Mouse (Mus musculus): ENCODE results near the gene Tshz2.

The Tshz2 gene

DNA sequence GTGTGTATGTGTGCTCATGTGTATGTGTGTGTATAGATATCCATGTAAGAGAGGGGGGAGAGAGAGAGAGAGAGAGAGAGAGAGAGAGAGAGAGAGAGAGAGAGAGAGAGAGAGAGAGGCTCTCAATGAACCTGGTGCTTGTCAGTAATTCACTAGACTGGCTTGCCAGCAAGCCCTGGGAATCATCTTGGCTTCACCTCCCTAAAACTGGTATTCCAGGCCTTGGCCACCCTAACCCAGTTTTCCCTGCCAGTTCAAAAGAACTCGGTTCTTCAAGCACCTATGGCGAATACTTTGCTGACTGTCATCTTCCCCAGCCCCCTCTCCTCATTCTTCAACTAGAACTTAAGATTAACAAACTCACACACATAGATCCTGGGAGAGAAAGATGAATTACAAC lies 294.6 kb downstream of the Tshz2 start:
- in situ Hi-C loops (cut with MboI; ENCODE audit: low sequenced_read_pairs) = no loop called here

DNA sequence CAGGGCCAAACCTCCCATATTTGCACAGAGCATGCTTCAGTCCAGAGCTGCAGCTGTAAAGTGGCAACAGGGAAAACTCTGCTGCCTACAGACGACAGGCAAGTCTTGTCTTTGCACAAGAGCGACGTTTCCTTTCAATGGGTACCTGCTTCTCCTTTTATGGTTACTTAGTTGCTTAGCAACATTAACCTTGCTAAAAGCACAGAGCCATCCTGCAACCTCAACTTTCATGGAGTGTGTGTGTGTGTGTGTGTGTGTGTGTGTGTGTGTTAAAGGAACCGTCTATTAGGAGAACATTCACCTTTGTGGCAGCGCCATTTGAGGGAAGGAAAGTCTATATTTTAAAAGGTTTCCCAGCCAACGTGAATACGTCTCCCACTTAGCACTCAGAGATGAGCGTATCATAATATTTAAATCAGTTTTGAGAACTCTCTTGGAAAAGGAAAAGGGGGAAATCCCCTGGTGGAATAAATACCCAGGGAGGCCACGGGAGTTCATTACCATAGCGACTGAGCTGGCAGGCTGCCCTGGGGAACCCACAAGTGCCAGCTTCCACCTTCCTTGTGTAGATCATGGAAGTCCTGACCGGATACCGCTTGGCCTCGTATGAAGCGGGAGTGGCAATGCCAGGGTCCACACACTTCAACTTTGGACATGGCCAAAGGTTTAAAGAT lies 295.8 kb downstream of the Tshz2 start:
- in situ Hi-C loops (cut with MboI; ENCODE audit: low sequenced_read_pairs) = no loop called here

DNA sequence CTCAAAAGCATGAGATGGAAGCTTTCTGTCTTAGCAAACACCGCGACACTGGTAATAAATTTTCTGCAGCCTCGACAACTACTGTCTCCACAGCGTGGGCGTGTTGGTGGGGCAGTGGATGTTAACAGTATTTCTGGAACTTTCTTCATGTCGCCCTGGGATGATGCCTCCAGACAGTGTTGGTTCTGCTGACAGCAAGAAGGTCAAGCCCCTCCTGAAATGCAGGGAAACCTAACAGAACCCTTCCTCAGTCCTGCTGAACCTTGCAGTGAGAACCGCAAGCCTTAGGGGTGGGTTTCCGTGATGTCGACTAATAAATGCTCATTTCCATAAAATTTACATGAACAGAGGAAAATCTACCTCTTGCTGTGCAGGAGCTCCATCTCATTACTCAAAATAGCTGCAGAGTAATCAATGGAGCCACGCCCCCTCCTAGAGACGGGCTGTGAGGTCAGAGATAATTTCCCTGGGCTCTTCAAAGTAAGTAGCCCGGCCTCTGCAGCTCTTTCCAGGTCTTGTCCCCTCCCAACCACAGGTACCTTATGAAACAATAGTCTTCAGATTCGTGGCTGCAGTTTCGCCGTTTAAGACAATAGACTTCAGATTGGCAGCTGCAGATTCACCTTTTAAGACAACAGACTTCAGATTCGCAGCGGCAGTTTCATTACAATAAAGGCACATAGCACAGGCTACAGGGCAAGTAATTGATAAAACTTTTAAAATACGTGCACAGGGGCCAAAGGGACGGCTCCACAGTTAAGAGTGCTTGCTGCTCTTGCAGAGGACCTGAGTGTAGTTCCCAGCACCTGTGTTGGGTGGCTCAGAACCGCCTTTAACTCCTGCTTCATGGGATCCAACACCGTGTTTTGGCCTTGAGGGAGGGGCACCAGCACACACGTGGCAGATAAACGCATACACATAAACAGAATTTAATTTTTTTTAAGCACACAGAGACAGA lies 297.0 kb downstream of the Tshz2 start:
- in situ Hi-C loops (cut with MboI; ENCODE audit: low sequenced_read_pairs) = no loop called here

DNA sequence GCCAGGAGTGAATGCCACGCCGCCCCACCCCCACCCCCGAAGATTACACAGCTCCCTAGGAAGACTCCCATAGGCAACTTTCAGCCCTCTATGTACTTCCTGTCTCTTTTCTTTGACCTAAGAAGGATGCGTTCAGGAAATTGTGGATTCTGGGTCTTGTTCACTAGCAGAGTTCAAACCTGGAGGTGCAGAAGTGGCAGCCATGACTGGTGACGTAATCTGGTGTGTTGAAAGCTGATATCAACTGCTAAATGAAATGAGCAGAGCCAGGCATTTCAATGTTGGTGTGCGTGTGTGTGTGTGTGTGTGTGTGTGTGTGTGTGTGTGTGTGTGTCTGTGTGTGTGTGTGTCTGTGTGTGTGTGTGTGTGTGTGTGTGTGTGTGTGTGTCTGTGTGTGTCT lies 302.8 kb downstream of the Tshz2 start:
- in situ Hi-C loops (cut with MboI; ENCODE audit: low sequenced_read_pairs) = no loop called here

DNA sequence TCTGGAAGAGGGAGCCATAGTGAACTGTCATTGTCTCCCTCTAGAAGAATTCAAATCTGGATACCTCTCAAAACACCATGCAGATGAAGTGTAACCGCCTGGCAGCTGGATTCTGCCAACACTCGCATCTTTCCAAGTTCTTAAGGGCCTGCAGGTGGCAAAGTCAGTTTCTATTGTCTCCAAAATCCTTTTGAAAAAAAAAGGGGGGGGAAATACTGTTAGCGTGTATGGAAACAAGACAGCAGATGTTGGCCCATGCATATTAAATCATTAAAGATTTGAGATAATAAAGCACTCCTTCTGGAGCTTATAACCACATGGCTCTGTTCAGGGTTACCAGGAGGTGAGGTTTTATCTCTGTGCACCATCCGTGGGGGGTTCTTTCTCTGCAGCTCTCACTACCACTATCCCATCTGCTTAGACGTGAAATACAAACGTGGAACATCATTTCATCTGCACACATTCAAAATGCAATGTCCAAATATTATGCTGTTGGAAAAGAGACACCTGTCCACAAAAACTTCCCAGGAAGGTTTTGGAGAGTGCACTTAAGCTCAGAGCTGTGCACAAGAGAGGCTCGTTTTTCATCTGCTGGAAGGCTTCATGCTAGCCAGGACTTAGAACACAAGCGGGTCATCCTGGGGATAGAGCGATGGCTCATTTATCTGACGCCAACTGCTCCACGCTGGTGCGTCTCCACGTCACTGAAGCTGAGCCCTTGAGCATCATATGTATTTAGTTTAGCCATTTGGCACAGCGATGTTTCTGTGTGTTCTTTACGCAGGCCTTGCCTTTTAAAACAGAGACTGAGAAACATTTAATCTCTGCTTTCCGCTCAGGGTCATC lies 307.7 kb downstream of the Tshz2 start:
- in situ Hi-C loops (cut with MboI; ENCODE audit: low sequenced_read_pairs) = no loop called here

DNA sequence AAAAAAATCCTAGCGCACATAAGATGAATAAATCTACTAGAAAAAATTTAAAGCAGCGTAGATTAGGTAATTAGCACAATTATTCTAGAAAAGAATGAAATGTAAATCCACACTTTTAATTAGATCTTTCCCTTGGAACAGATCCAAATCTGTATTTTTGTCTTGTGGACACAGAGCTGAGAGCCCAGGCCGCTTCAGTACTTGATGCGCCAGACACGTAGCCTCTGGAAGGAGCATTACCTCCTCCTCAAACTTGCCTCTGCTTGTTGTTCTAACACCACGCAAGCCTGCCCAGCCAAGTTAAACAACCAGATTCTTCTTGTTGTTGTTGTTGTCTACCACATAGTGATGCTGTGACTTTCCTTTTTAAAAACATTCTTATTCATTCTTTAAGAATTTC lies 310.9 kb downstream of the Tshz2 start:
- in situ Hi-C loops (cut with MboI; ENCODE audit: low sequenced_read_pairs) = no loop called here

DNA sequence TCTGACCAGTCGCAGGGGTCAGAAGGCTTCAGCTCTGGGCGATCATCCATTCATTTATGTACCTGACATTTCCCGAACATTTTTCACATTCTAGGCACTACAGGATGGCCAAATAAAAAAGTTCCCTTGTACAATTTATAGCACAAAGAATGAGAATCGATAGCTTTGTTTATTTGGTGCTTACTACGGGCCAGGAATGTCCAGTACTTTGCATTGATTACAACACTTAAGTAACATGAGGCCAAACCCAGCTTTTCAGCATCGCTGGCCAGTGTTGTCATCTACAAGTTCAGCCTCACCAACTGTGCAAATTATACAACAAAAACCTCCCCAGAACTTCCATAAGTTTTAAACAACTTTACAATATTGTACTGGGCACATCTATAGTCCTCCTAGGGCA lies 315.3 kb downstream of the Tshz2 start:
- in situ Hi-C loops (cut with MboI; ENCODE audit: low sequenced_read_pairs) = no loop called here

DNA sequence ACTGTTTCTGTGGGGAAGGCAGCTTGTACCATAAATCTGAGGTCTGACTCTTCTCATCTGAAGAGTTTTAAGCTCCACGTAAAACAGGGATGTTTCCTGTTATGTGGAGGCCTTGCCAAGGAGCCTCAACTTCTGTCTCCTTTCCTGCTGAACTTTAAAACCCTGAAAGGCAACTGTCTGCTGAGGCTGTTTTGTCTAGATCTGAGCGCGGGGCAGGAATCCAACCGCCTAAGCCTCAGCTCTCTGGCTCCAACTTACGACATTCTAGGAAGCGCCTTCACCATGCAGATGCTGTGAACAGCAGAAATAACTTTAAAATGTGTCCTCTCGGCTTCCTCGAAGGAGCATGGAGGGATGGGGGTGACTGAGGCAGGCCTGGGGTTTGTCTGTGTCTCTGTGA lies 318.2 kb downstream of the Tshz2 start:
- in situ Hi-C loops (cut with MboI; ENCODE audit: low sequenced_read_pairs) = no loop called here

DNA sequence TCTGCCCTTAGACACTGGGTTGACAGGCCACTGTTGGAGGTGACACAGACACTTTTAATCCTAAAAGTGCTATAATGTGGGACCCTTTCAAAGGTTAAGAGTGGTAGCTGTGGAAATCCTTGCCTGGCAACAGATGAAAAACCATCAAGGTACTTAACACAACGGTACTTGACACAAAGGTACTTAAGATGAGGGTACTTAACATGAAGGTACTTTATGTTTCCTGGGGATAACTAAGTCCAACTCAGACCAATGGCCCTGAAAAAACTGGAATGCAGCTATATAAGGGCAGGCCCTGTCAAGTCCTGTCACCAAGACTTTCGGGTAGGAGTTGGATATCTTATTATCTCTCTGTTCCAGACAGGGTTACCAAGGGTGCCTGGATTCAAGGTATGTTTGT lies 320.2 kb downstream of the Tshz2 start:
- in situ Hi-C loops (cut with MboI; ENCODE audit: low sequenced_read_pairs) = no loop called here

DNA sequence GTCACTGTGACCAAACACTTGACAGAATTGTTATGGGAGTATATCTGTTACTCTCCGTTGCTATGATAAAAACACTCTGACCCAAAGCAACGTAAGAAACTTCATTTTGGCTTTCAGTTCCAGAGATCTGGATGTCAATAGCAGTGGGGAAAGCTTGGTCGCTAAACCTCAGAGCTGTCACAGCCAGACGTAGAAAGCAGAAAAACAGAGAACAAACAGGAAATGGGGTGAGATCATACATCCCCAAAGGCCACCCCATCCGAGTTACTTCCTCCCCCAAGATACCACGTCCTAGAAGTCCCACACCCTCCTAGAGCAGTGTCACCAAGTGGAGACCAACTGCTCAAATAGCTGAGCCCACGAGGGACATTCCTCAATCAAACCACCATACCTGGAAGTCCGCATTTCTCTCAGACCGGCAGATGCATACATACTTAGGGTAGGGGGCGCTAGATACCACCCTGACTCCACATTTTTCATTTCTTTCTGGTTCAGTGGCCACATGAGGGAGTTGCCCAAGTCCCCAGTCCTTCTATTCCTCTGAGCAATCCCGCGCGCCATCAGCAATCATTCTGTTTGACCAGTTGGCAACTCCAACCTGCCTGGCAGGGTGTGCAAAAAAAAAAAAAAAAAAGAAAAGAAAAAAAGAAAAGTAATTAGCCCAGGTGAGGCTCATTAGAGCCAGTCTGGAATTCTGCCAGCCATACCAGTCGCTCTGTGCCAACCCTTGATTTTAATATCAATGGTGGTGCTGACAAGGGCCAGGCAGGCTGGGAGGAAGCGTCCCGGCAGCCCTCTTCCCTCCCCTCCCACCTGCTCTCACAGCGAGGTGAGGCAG lies 326.1 kb downstream of the Tshz2 start:
- in situ Hi-C loops (cut with MboI; ENCODE audit: low sequenced_read_pairs) = no loop called here

DNA sequence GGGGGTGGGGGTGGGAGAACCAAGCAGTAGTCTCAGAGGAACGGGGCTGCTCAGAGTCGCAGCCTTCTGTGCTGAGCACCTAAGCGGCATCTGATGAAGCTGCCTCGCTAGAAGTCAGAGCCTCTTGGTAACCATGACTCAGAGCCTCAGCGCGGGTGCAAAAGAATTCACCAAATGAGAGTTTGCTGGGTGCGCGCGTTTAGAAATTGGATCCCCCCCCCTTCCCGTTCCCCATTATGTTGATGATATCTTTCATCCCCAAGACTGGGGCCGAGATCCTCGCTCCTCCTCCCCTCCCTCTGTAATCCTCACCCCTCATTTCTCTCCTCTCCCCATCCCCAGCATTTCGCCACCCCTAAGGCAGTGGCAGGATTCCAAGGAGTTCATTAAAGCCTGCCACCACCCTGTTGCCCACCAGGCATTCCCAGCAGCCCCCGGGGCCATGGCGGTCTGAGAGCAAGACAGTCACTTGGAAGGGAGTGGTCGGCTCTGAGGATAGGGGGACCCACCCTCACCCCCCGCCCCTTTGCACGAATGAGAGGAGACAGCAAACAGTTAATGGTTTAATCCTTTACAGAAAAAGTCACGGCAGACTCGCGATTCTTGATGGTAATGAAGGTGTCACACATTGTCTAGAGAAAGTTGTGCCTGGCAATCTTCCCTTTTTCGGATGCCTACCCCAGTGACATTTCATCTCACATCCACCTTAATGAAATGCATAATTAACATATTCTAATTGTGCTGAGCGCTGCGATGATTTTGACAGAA lies 328.8 kb downstream of the Tshz2 start:
- in situ Hi-C loops (cut with MboI; ENCODE audit: low sequenced_read_pairs) = no loop called here

DNA sequence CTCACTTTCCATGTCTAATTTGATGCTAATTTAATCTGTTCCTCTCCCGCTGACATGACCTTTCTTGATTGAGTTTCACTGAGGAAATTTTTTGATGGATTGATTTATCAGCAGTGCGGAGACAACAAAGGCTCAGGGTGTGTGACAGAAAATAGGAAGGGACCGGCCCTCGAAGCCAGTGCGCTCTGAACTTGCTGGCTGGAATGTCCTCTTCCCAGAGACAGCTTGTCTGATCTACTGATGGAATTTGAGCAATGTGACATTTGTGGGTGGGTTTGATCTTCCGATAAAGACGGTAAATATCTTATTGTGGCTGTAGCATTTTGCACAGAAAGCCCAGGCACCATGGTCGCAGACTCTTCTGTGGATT lies 329.4 kb downstream of the Tshz2 start:
- in situ Hi-C loops (cut with MboI; ENCODE audit: low sequenced_read_pairs) = no loop called here

DNA sequence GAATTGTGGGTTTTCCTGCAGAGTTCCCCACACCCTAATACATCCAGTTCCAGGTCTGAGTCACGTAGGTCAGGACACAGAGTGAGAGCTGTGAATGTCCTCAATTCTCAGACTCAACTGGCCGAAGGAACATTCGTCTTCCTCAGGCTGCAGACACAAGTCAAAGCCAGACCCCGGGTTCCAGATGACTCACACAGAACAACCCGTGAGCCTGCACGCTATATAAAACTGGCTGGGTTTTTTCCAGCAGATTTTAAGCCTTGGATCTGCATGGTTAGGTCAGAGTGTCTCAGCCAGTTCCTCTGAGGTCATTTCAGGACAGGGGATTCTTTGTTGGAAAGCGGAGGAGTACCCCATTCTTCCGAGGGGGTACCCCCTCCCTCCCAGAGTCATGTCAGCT lies 330.0 kb downstream of the Tshz2 start:
- in situ Hi-C loops (cut with MboI; ENCODE audit: low sequenced_read_pairs) = no loop called here

DNA sequence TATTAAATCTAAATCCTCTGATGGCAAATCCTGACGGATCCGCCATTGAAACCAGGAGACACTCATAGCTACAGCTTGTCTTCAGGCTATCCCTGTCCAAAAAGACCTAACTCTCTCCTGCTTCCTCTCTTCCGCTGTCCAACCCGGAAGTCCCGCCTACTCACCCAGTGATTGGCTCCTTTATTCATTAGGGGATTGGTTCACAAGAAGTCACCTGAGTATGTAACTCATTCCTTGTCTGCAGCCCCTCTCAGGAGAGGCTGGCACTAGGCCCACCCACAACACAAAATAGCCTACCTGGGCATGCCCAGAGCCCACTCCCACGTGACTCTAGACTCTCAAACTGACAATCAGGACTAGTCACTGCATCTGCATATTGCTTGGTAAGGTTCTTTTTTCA lies 337.7 kb downstream of the Tshz2 start:
- in situ Hi-C loops (cut with MboI; ENCODE audit: low sequenced_read_pairs) = no loop called here

DNA sequence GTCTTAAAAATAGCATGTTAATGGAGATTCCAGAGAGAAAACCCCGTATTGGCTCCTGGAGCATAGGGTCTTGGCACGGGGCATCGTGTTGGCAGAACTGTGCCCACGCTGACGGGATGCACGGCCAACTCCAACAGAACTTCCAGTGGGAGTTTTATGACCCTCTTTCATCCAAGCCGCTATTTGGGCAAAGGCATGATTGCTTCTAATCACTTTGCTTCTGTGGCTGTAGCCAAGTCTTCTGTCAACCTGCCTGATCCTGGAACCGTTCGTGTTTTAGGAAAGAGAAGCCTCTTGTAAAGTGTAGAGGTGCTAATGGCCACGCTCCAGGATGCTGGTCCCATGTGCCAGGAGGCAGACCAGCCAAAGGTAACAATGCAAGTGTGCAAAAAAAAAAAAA lies 350.1 kb downstream of the Tshz2 start:
- in situ Hi-C loops (cut with MboI; ENCODE audit: low sequenced_read_pairs) = no loop called here

DNA sequence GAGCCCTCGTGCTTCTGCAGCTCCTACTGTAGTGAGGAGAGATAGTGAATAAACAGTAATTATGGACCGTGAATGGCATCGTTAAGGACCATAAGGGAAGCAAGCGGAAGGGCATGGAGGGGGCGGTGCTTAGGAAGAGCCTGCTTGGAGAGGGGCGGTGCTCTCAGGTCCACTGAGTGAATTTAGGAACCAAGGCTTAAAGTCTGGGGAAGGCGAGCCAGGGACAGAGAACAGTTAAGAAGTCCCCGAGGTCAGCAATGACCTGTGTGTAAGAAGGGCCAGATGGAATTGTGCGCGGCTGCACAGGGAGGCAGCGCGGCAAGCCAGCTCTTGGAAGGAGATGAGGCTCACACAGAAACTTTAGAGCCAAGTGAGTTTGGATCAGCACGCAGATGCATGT lies 354.4 kb downstream of the Tshz2 start:
- in situ Hi-C loops (cut with MboI; ENCODE audit: low sequenced_read_pairs) = no loop called here

DNA sequence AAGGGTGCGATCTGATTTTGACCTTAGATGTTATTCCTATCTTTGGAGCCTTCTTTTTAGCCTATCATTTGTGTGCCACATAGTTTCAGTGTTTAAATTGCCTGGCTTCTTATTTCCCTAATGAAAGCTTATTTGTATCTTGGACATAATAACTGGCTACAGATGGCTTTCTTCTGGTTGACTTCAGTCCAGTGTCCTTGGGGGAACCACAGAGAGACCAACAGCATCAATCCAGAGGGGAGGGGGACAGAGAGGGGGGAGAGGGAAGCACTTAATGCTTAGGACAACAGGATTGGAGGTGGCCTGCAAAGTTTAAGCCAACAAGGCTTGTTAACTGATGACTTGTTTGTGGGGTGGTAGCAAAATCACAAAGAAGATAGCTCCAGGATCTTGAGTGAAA lies 356.4 kb downstream of the Tshz2 start:
- in situ Hi-C loops (cut with MboI; ENCODE audit: low sequenced_read_pairs) = no loop called here

DNA sequence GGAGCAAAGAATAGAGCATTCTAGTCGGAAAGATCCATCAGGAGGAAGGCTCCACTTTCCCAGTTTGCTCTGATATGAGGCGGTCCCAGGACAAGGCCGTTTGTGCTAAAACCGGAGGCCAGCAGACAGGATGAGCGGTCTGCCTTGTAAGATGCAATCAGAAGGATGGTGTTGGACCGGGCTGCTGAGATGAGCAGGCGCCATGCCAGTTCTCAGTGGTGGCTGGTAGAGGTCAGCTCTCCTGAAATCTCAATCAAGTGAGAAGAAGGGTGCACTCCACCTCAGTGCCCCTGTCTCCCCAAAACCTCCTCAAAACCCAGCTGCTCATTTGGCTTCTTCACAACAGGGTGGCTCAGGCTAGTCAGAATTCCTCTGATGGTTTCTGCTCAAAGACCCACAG lies 358.2 kb downstream of the Tshz2 start:
- in situ Hi-C loops (cut with MboI; ENCODE audit: low sequenced_read_pairs) = no loop called here

DNA sequence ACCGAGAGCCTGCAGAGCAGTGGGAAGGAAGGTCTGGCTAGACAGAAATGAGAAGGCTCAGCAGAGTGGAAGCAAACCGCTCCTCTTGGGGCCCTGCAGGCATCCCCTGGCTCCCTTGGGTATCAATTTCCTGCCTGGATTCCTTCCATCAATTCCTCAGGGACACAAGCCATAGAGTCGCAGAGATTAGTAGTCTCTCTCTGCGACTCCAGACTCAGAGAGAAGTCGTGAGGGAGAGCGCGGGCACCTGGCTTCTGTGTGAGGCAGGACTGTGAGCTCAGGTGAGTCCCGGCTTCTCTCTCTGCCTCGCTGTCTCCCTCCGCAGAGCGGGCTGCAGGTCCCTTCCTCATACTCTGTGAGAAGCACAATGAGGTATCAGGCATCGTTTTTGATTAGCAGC lies 363.2 kb downstream of the Tshz2 start:
- in situ Hi-C loops (cut with MboI; ENCODE audit: low sequenced_read_pairs) = no loop called here

Data from CH12F3 (cell line).